Mouse (Mus musculus) heart, adult 2 months (tissue): Measurements from ENCODE around the gene Rtn1.

ENCODE experiments used
- CTCF ChIP-seq: fragments of 200-600 bp; IDR thresholded peaks from 2 replicates; pipeline ENCODE4 v1.8.1; 2022; ENCODE audit warnings: antibody characterized with exemption, mild to moderate bottlenecking, moderate library complexity
- EP300 ChIP-seq: fragments of 200-500 bp; IDR thresholded peaks from 2 replicates; pipeline ENCODE4 v1.6.1; 2011; ENCODE audit warnings: low read depth, low read length, control low read depth; ENCODE audit not compliant: insufficient read depth
- POLR2A ChIP-seq: fragments of 200-500 bp; IDR thresholded peaks from 2 replicates; pipeline ENCODE4 v1.6.1; 2011; ENCODE audit warnings: mild to moderate bottlenecking, low read depth, low read length, control low read depth; ENCODE audit not compliant: insufficient read depth

DNA sequence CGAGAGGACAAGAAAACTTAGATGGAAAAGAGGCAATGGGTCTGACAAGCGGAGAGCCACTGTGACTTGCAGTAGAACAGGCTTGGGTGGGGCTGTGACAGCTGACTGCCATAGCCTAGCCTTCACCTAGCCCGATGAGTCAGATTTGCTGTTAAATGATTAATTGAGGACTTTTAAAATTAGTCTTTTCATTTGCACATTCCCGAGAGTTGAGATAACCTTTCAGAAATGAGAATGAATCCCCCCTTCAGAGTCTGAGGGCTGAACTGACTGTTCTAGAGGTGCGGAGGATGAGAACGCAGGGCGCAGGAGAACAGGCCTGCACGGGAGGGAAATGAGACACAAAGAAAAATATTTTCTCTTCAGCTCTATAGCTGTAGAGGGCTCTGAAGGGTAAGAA is 107.9 kb downstream of the Rtn1 start:
- TF ChIP-seq EP300 (no peak), CTCF (no peak), POLR2A (no peak)
